Mouse (Mus musculus) megakaryocyte, embryonic 14.5 days (primary cell): Measurements from ENCODE around the gene Crtac1. TPM values are rescaled to one million over a fixed set of nuclear protein-coding genes. Genes with fewer than 3 reads are reported as not detected.

ENCODE experiments used
- H3K27me3 ChIP-seq: replicated peaks from 2 replicates; pipeline ENCODE3; 2012; ENCODE audit warnings: inconsistent platforms
- H3K36me3 ChIP-seq: replicated peaks from 2 replicates; pipeline ENCODE3; 2012; ENCODE audit warnings: low read length, inconsistent platforms, mixed read lengths
- H3K4me1 ChIP-seq: 2 replicates; pipeline ENCODE4 v1.6.1; 2012; ENCODE audit warnings: inconsistent platforms
- H3K4me3 ChIP-seq: replicated peaks from 2 replicates; pipeline ENCODE3; 2012; ENCODE audit warnings: moderate library complexity, mild to moderate bottlenecking, inconsistent platforms
- H3K9me3 ChIP-seq: 2 replicates; pipeline ENCODE4 v1.6.1; 2012; ENCODE audit warnings: inconsistent platforms
- FLI1 ChIP-seq: IDR thresholded peaks from 2 replicates; pipeline ENCODE4 v1.6.1; 2012; ENCODE audit warnings: low read length, inconsistent platforms, mixed read lengths
- GATA1 ChIP-seq: IDR thresholded peaks from 3 replicates; pipeline ENCODE4 v1.6.1; 2012; ENCODE audit warnings: mixed read lengths, low read length, inconsistent platforms, borderline replicate concordance
- polyA plus RNA-seq: library from polyadenylated mRNA; stranded (reverse); fragments of >175 nt; gene quantifications from 2 replicates; pipeline ENCODE4 v1.2.3, GENCODE M21; 2012; ENCODE audit warnings: low replicate concordance; ENCODE audit not compliant: insufficient read depth

Gene Crtac1
- polyA plus RNA-seq, 1 experiment: 0.03 TPM

DNA sequence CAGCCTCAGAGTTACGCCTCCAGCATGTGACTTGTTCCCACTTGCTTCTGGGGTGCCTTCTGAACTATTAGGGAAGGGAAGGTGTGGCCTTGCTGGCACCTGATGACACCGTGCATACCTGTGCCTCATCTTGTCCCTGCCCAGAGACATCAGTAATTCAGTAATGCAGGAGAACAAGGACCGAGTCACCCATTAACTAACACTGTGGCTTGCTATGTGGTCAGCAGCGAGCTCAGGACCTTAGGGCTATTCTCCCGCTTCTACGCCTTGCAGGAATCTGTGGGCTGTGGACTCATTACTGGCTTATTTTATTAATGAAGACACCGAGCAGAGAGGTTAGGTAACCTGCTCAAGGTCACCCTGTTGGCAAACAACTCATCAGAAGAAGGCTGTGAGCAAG lies 21.0 kb upstream of the Crtac1 start:
- TF ChIP-seq FLI1: no peak
- no peak for TF ChIP-seq GATA1
- no peaks in the 10 kb centered on the region for H3K4me1 ChIP-seq
- H3K4me3 ChIP-seq: no peak overlapping the region
- no peaks in the 10 kb centered on the region for H3K36me3 ChIP-seq
- peaks cover 27% of the 10 kb centered on the region for H3K27me3 ChIP-seq
- no peaks in the 10 kb centered on the region for H3K9me3 ChIP-seq

DNA sequence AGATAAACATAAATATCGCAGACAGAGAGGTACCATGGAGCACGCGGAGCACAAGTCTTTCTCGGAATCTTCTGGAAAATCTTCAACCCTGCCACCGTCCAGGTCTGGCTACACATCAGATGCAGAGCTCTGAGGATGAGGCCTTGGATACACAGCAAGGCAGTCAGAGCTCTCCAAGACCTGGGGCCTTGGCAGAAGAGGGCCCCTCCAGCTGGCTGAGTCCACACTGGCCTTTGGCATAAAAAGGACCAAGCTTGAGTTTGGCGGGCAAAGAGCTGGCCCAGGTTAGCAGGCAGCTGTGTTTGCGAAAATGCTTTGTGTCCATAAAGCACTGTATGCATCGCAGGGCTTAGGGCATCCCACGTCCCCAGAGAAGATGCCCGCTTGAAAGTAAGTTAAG lies 17.0 kb upstream of the Crtac1 start:
- no peak for TF ChIP-seq GATA1
- TF ChIP-seq FLI1: no peak
- no peaks in the 10 kb centered on the region for H3K4me1 ChIP-seq
- H3K36me3 ChIP-seq: no peaks in the 10 kb centered on the region
- no peaks in the 10 kb centered on the region for H3K9me3 ChIP-seq
- no peak overlapping the region for H3K4me3 ChIP-seq
- H3K27me3 ChIP-seq: peaks cover 23% of the 10 kb centered on the region

DNA sequence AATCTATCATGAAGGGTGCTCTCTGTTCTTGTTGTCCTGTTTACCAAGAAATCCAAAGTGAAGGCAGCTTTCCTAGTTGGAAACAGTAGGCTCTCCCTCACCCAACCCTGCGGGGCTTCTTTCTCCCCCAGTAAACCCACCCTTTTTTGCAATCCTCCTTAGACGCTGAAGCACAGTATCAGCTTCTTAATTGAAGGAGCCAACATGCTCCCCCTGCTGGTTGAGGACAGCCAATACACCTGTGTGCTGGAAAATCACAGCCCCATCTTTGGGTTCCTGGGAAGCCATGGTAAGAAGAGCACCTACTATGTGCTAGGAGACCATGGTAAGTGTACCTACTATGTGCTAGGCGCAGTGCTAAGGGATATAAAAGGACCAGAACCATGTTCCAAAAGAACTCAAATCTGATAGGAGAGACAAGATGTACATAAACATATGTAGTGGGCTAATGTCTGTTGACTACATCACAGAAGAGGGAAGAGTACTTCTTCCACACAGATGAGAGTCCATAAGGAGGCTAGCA lies 12.4 kb upstream of the Crtac1 start:
- no peaks in the 10 kb centered on the region for H3K4me1 ChIP-seq
- no peaks in the 10 kb centered on the region for H3K9me3 ChIP-seq
- no peak overlapping the region for H3K4me3 ChIP-seq
- H3K27me3 ChIP-seq: peaks cover 34% of the 10 kb centered on the region
- no peaks in the 10 kb centered on the region for H3K36me3 ChIP-seq
- TF ChIP-seq GATA1 (no peak), FLI1 (no peak)

DNA sequence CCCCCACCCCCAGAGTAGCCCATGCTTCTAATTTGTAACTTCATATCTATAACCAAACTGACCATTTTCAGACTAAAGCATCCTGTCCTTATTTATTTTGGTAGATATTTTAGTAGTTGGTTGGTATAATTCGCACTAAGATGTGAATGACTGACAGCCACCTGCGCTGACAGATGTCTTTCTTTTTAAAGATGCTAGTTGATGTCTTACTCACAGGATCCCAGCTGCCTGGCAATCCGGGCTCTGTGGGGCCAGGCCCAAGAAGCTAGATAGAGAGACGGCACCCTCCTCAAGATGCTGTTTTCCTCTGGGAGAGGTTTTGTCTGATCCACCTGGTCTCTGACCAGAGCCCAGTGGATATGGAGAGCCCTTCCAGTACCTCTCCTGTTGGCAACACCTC lies 11.7 kb upstream of the Crtac1 start:
- H3K9me3 ChIP-seq: no peaks in the 10 kb centered on the region
- H3K4me3 ChIP-seq: no peak overlapping the region
- no peaks in the 10 kb centered on the region for H3K36me3 ChIP-seq
- peaks cover 33% of the 10 kb centered on the region for H3K27me3 ChIP-seq
- TF ChIP-seq GATA1 (no peak), FLI1 (no peak)
- H3K4me1 ChIP-seq: no peaks in the 10 kb centered on the region

DNA sequence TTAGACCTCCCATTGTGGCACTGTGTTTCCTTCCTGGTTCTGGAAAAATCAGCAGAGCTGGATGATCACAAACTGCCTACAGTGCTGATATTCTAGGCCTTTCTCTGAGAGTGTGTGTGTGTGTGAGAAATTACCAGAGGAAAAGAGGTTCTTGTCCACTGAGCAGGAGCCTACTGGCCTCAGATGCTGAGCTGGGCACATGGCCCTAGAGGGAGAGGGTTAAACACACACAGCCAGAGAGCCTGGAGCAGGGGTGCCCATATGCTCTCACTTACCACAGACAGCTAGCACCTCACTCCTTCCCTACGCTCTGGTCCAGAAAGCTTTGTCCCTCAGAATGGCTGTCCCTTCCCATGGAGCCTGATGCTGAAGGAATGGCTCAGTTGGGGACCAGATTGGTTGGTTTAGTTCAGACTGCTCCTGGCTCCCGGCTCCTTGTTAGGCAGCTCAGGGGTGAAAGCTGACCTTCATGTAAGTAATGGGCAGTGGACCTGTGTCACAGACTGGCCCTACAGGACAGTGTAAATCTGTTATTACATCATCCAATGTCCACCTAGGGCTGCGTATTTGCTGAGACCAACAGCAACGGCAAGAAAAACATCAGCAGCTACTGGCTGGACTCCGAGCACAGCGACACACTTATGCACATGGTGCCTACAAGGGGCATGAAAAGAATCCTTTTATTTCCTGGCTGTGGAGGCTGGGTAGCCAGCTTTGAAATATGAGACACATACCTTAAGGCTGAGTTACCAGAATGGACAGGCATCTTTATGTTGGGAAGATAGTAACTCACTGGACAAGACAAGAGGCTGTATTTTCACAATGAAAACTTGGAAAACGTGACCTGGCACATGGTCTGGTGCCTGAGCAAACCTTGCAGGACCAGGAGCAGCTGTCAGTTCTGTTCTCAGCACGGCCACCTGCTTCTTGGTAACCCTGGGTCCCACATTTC lies 10.9 kb upstream of the Crtac1 start:
- Histone ChIP-seq H3K27me3 (peaks cover 39% of the 10 kb centered on the region), H3K4me3 (no peak overlapping the region), H3K9me3 (no peaks in the 10 kb centered on the region), H3K4me1 (no peaks in the 10 kb centered on the region), H3K36me3 (no peaks in the 10 kb centered on the region)
- TF ChIP-seq FLI1 (no peak), GATA1 (no peak)

DNA sequence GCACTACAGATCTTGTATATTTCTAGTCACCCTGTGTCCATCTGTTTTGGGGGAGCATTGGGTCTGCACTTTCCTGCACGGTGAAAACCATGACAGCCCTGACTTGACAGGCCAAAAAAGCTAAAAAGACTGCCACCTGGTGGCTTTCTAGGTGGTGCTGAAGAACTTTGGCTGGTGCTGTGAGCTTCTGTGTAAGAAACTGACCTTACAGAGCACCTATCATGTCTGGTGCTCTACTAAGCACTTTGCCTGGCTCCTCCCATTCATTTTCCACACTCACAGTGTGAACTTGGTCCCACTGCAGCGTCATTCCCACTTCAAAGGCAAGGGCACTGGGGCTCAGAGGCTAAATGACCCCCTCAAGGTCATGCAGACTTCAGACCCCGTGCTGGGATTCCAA lies 8.5 kb upstream of the Crtac1 start:
- H3K9me3 ChIP-seq: no peaks in the 10 kb centered on the region
- TF ChIP-seq FLI1: no peak
- no peak for TF ChIP-seq GATA1
- H3K4me3 ChIP-seq: no peak overlapping the region
- H3K36me3 ChIP-seq: no peaks in the 10 kb centered on the region
- peaks cover 48% of the 10 kb centered on the region for H3K27me3 ChIP-seq
- no peaks in the 10 kb centered on the region for H3K4me1 ChIP-seq

DNA sequence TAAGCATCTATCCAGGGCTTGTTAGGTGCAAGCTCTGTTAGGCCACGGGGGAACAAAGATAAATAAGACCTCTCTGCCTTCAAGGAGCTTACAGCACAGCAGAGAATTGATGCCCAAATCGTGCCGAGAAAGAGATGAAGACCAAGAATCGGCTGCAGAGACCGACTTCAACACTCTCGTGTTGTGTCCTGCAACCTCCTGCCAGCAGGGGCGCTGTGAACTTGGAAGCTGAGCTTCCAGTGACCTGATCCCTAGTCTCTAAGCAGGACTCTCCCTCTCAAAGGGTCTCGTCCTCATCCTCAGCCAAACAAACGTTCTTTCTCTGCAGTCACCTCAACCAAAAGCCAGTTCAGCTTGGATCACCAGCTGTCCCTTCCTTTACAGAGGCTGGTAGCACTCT lies 7.8 kb upstream of the Crtac1 start:
- H3K27me3 ChIP-seq: peaks cover 53% of the 10 kb centered on the region
- H3K36me3 ChIP-seq: no peaks in the 10 kb centered on the region
- TF ChIP-seq GATA1 (no peak), FLI1 (no peak)
- no peak overlapping the region for H3K4me3 ChIP-seq
- H3K4me1 ChIP-seq: no peaks in the 10 kb centered on the region
- H3K9me3 ChIP-seq: no peaks in the 10 kb centered on the region

- H3K9me3 ChIP-seq: no peaks in the 10 kb centered on the region
Measured at GRCm38 (mm10) chr19:42435621-42436020, 4.0 kb upstream of the Crtac1 start.

GRCm38 (mm10) chr19:42432761-42433160 lies 1.2 kb upstream of the Crtac1 start:
- H3K27me3 ChIP-seq: peaks cover 82% of the 10 kb centered on the region
- peaks cover 12% of the 10 kb centered on the region for H3K4me1 ChIP-seq
- TF ChIP-seq FLI1 (no peak), GATA1 (no peak)
- H3K36me3 ChIP-seq: no peaks in the 10 kb centered on the region
- H3K4me3 ChIP-seq: no peak overlapping the region
- no peaks in the 10 kb centered on the region for H3K9me3 ChIP-seq

More at GRCm38 (mm10) chr19:42435621-42436020, 4.0 kb upstream of the Crtac1 start:
- no peaks in the 10 kb centered on the region for H3K36me3 ChIP-seq
- TF ChIP-seq FLI1 (no peak), GATA1 (no peak)
- no peak overlapping the region for H3K4me3 ChIP-seq
- peaks cover 74% of the 10 kb centered on the region for H3K27me3 ChIP-seq
- peaks cover 12% of the 10 kb centered on the region for H3K4me1 ChIP-seq

- H3K27me3 ChIP-seq: peaks cover 78% of the 10 kb centered on the region
- no peaks in the 10 kb centered on the region for H3K36me3 ChIP-seq
- no peak for TF ChIP-seq FLI1
- TF ChIP-seq GATA1: no peak
- peaks cover 12% of the 10 kb centered on the region for H3K4me1 ChIP-seq
- H3K4me3 ChIP-seq: no peak overlapping the region
- no peaks in the 10 kb centered on the region for H3K9me3 ChIP-seq
Measured at GRCm38 (mm10) chr19:42432191-42432590, 608 bp upstream of the Crtac1 start.

DNA sequence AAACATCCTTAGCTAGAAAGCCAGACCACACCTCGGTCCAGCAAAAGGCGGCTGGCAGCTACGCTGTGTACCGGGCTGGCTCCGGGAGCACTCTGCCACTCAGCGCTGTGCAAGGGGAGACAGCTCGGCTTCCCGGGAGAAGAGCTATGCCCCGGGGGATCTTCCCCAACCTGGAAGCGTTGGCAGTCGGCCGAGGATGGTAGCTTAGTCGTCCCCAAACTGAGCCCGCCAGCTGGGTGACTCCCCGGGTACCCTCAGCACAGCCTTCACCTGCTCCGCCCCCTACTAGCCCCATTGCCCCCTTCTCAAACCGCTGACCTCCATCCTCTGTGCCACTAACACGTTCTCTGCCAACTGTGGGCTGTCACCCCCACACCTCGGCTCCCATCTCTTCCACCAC lies 602 bp downstream of the Crtac1 start:
- H3K9me3 ChIP-seq: no peaks in the 10 kb centered on the region
- H3K4me3 ChIP-seq: no peak overlapping the region
- H3K4me1 ChIP-seq: peaks cover 12% of the 10 kb centered on the region
- peaks cover 74% of the 10 kb centered on the region for H3K27me3 ChIP-seq
- TF ChIP-seq FLI1 (no peak), GATA1 (no peak)
- no peaks in the 10 kb centered on the region for H3K36me3 ChIP-seq
